Mouse (Mus musculus) liver, embryonic 11.5 days (tissue): ENCODE measurements at regions not wholly inside any gene's neighbourhood (a gene's known extent, or its start where the extent isn't known, plus 50 kb on each side); places are given as distances from the start of the nearest gene placed in this dataset.
A peak's percentile ranks its signal among the peaks of the same experiment; 100 is the strongest.

Experiments used
- ATAC-seq: fragments of 200-750 bp; cut with Nextera tagmentation; replicated peaks from 2 replicates; pipeline ENCODE4 v1.8.0; 2017; ENCODE audit warnings: moderate number of reproducible peaks, mild to moderate bottlenecking, moderate TSS enrichment, moderate library complexity; ENCODE audit not compliant: low FRiP score
- DNase-seq: peaks from one replicate; pipeline ENCODE4 v3.0.0-alpha.2; 2017; ENCODE audit warnings: low spot score
- H3K27ac ChIP-seq: fragments of 300-500 bp; sonication (generic); 2 replicates; pipeline ENCODE4 v1.5.1; 2014; ENCODE audit warnings: mild to moderate bottlenecking, low read depth, low read length, control low read depth
- H3K27me3 ChIP-seq: fragments of 300-500 bp; sonication (generic); replicated peaks from 2 replicates; pipeline ENCODE4 v1.6.1; 2014; ENCODE audit warnings: low read length, mixed read lengths; ENCODE audit not compliant: control insufficient read depth, insufficient read depth
- H3K36me3 ChIP-seq: fragments of 300-500 bp; sonication (generic); 2 replicates; pipeline ENCODE4 v1.6.1; 2014; ENCODE audit warnings: mild to moderate bottlenecking, low read length, moderate library complexity, mixed read lengths; ENCODE audit not compliant: control insufficient read depth, insufficient read depth
- H3K4me1 ChIP-seq: fragments of 300-500 bp; sonication (generic); replicated peaks from 2 replicates; pipeline ENCODE4 v1.6.1; 2014; ENCODE audit warnings: low read length, mixed read lengths; ENCODE audit not compliant: control insufficient read depth, insufficient read depth
- H3K4me2 ChIP-seq: fragments of 300-500 bp; sonication (generic); 2 replicates; pipeline ENCODE4 v1.6.1; 2014; ENCODE audit warnings: mild to moderate bottlenecking, control low read depth, moderate library complexity
- H3K4me3 ChIP-seq: fragments of 300-500 bp; sonication (generic); 2 replicates; pipeline ENCODE4 v1.5.1; 2014; ENCODE audit warnings: low read depth, low read length, control low read depth
- H3K9ac ChIP-seq: fragments of 300-500 bp; sonication (generic); 2 replicates; pipeline ENCODE4 v1.6.1; 2014; ENCODE audit warnings: low read depth, low read length, control low read depth
- H3K9me3 ChIP-seq: fragments of 300-500 bp; sonication (generic); 2 replicates; pipeline ENCODE4 v1.6.1; 2016; ENCODE audit warnings: low read length, inconsistent platforms, mixed read lengths; ENCODE audit not compliant: control insufficient read depth
- WGBS: fragments of 180-500 bp; shearing (Covaris S2); extraction: QIAGEN DNeasy Blood & Tissue Kit; methylation state at CpG from one replicate; pipeline ENCODE4 v1.1.7; 2014; 5-methylcytosine and 5-hydroxymethylcytosine counted together

DNA sequence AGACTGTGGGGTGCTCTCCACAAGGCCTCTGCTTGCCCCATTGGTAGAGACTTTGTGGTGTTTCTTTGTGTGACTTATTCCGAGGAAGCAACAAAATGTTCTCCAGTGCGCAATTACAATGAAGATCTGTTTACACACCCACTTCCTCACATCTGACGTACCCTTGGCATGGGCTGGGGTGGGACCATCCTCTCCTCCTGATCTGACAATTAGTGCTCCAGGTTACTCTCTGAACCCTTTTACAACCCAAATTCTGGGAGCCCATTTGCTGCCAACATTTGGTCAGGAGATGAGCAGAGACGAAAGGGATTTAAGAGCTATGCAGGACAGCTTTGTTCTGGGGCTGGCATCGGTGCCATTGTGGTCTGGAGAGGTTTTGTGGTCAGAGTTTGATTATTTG, 215.9 kb upstream of the Sall1 start:
- Histone ChIP-seq H3K4me1 (no peaks in the 10 kb centered on the region), H3K4me3 (no peak overlapping the region), H3K9me3 (no peaks in the 10 kb centered on the region), H3K27ac (no peak overlapping the region), H3K4me2 (no peak overlapping the region), H3K9ac (no peak overlapping the region), H3K36me3 (no peaks in the 10 kb centered on the region), H3K27me3 (no peaks in the 10 kb centered on the region; the same call in 1 of the 2 replicates)
- 74% methylated on average over 5 of the region's 5 CpGs for WGBS
- ATAC-seq (no peak), DNase-seq (no peak)

DNA sequence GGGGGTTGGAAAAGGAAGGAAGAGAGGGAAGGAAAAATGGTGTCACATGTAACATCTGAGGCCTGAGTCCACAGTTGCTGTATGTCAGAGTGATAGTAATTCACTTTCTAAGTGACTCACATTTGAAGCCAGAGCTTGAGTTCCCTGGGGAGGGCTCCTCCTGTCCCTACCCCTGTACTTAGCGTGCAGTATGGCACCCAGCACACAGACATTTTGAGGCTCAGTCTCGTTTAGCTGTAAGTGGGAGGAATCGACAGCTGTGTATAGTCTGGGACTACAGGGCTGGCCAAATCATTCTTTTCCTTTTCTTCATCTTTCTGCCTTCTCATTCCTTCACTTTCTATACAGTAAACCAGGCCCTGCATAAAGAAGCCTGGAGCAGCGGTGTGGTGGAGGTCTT, 202.4 kb upstream of the Sall1 start:
- Histone ChIP-seq H3K4me1 (no peaks in the 10 kb centered on the region), H3K4me3 (no peak overlapping the region), H3K4me2 (no peak overlapping the region), H3K9ac (no peak overlapping the region), H3K27me3 (peaks cover 5% of the 10 kb centered on the region), H3K27ac (no peak overlapping the region), H3K9me3 (no peaks in the 10 kb centered on the region; the same call in 1 of the 2 replicates), H3K36me3 (no peaks in the 10 kb centered on the region)
- no peak for ATAC-seq
- WGBS: 82% methylated on average over 4 of the region's 4 CpGs
- DNase-seq: no peak

DNA sequence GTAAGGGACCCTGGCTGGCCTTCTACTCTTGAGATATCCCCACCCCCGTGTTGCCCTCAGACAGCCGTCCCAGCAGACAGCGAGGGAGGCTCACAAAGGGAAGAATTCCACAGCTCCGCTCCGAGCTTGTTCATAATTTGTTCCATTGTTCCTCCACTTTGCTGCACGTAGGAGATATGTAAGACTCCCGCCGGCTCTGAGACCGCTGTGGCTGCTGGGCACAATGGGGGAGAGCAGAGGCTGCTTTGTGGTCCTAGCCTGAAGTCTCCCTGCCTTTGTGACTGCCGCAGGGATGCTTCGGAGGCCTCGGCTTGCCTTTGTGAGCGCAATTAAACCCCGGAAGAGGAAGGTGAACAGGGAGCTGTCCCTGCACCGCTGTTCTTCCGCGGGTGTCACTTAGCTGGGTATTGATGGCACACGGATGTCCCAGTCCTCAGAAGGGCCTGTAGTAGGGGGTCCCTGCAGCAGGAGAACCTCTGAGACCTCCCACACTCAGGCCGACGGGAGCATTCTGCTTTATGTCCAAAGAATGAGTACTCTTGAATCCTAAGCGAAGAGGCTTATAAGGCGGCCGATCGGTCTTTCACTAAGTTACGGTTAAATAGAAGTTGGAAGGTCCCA, 201.3 kb upstream of the Sall1 start:
- no peak for ATAC-seq
- Histone ChIP-seq H3K9me3 (no peaks in the 10 kb centered on the region), H3K4me3 (no peak overlapping the region), H3K4me2 (no peak overlapping the region), H3K9ac (no peak overlapping the region), H3K36me3 (no peaks in the 10 kb centered on the region), H3K27me3 (peaks cover 5% of the 10 kb centered on the region), H3K4me1 (no peaks in the 10 kb centered on the region), H3K27ac (no peak overlapping the region)
- WGBS: 32% methylated on average over 25 of the region's 25 CpGs
- peak; percentile 34 for DNase-seq

DNA sequence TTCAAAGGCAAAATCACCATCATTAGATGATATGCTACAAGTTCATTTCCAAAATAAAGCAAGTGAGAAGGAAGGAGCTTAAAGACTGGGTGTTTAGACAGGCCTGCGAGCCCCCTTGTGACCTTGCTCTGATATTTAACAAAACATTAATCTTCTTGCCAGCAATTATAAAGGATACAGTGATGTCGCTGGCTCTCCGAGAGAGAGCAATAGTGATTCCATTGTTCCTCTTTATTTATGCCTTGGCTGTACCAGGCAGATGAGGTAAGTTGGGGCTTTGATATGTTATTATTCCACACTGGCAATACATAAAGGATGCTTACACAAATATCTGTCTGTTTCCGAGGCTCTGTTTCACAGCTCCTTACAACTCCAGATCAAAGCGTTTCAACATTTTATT, 197.7 kb upstream of the Sall1 start:
- Histone ChIP-seq H3K4me3 (no peak overlapping the region), H3K9me3 (no peaks in the 10 kb centered on the region), H3K27ac (no peak overlapping the region), H3K4me2 (no peak overlapping the region), H3K9ac (no peak overlapping the region), H3K27me3 (peaks cover 5% of the 10 kb centered on the region), H3K4me1 (no peaks in the 10 kb centered on the region), H3K36me3 (no peaks in the 10 kb centered on the region)
- DNase-seq (no peak), ATAC-seq (no peak)
- whole genome bisulfite sequencing: 55% methylated on average over 5 of the region's 5 CpGs

DNA sequence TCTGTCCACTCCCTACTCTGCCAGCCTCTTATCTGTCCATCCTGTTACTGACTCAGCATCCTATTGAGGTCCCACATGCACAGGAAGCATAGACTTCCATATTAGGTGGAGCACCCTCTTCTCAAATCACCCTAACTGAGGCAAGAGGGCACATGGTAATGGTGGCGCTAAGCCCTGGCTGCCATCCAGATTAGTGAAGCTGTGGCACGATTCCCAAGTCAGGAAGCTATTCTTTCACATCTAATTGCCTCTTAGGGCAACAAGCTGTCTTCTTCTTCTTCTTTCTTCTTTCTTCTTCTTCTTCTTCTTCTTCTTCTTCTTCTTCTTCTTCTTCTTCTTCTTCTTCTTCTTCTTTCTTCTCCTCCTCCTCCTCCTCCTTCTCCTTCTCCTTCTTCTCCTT, 195.7 kb upstream of the Sall1 start:
- H3K4me2 ChIP-seq: no peak overlapping the region
- DNase-seq (no peak), ATAC-seq (no peak)
- H3K9me3 ChIP-seq: no peaks in the 10 kb centered on the region
- peaks cover 2% of the 10 kb centered on the region; the same call in 1 of the 2 replicates for H3K27me3 ChIP-seq
- no peaks in the 10 kb centered on the region for H3K36me3 ChIP-seq
- H3K9ac ChIP-seq: no peak overlapping the region
- no peak overlapping the region for H3K27ac ChIP-seq
- no peaks in the 10 kb centered on the region for H3K4me1 ChIP-seq
- H3K4me3 ChIP-seq: no peak overlapping the region
- 89% methylated on average over 2 of the region's 2 CpGs for WGBS

DNA sequence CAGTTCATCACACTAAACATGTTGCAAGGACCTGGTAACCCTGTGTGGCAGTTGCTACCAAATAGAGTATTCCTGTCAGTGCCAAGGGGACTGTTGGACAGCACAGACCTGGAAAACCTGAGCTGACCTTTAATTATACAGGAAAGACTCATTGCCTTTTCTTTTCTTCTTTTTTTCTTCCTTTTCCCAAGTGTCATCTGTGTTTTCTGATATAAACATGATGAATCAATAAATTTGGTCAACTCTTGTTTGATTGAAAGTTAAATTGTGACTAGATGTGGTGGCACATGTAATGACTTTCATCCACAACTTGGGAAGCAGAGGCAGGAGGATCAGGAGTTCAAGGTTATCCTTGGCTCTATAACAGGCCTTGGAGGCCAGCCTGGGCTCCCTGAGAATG, 190.1 kb upstream of the Sall1 start:
- DNase-seq (no peak), ATAC-seq (no peak)
- no peak overlapping the region for H3K4me3 ChIP-seq
- no peaks in the 10 kb centered on the region for H3K9me3 ChIP-seq
- no peaks in the 10 kb centered on the region for H3K4me1 ChIP-seq
- no peaks in the 10 kb centered on the region for H3K36me3 ChIP-seq
- H3K27ac ChIP-seq: no peak overlapping the region
- no peak overlapping the region for H3K4me2 ChIP-seq
- H3K27me3 ChIP-seq: no peaks in the 10 kb centered on the region
- H3K9ac ChIP-seq: no peak overlapping the region

DNA sequence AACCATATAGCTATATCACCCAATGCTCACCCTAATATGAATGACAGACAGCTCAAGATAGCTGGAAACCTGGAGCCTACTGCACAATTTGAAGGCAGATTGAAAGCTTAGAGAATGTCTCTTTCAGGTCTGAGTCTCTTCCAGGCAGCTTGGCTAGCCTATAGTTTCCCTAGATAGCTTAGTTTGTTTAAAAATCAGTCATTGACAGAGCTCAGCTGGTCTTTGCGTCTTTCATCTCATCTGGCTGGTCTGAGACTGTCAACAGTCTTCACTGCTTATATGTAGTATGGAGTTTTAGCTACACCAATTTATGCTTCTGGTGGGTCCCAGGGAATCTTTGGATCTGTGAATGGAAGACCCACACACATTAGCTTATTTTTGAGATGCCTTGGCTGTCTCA, 188.4 kb upstream of the Sall1 start:
- Histone ChIP-seq H3K4me2 (no peak overlapping the region), H3K27me3 (no peaks in the 10 kb centered on the region), H3K9ac (no peak overlapping the region), H3K36me3 (no peaks in the 10 kb centered on the region), H3K4me3 (no peak overlapping the region), H3K4me1 (no peaks in the 10 kb centered on the region), H3K27ac (no peak overlapping the region), H3K9me3 (no peaks in the 10 kb centered on the region)
- no peak for DNase-seq
- WGBS: 70% methylated on average over 1 of the region's 1 CpGs
- ATAC-seq: no peak

DNA sequence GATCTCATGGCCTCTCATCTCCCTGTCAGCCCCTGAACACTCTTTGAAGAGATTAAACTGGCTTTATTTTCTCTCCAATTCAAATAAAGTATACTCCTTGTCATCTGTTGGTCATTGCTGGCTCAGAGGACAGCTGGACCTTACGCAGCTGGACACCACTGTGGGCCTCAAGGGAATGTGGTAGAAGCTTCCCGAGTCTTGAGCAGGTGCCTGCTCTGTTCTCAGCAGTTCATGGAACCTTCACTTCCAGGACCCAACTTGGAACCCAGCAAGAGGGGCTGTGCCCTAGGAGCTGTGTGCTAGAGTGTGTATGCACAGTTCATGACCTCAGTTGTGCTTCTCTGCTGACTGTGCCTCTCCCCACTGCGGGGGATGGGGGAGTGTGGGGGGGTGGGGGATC, 185.2 kb upstream of the Sall1 start:
- Histone ChIP-seq H3K27me3 (no peaks in the 10 kb centered on the region), H3K4me2 (no peak overlapping the region), H3K4me1 (no peaks in the 10 kb centered on the region), H3K36me3 (no peaks in the 10 kb centered on the region), H3K27ac (no peak overlapping the region), H3K9me3 (no peaks in the 10 kb centered on the region), H3K4me3 (no peak overlapping the region), H3K9ac (no peak overlapping the region)
- WGBS: 75% methylated on average over 3 of the region's 3 CpGs
- ATAC-seq (no peak), DNase-seq (no peak)

DNA sequence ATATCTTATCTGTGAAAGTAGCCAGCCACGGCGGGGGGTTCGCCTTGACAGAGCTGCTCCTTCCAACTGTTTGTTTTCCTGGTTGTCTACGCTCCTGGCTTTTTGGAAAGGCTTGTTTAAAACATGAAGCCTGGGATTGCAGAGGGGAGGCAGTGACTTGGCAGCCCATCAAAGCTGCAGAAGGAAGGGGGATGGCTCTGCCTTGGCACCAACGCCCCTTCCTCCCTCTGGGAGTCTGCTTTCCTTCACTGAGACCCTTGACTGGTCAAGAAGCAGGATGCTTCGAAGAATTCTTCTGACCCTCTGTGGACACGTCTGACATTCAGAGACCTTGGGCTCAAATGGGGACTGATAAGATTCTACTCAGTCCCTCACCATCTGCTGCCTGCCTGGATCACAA, 176.9 kb upstream of the Sall1 start:
- Histone ChIP-seq H3K27me3 (no peaks in the 10 kb centered on the region), H3K9me3 (no peaks in the 10 kb centered on the region), H3K4me2 (no peak overlapping the region), H3K9ac (no peak overlapping the region), H3K27ac (no peak overlapping the region), H3K36me3 (no peaks in the 10 kb centered on the region), H3K4me1 (no peaks in the 10 kb centered on the region), H3K4me3 (no peak overlapping the region)
- no peak for DNase-seq
- 40% methylated on average over 7 of the region's 7 CpGs for WGBS
- ATAC-seq: no peak
